ENCODE assay signal across 14 mouse cellular contexts in genomic region chr12:84767510-84767909, GRCm38 (mm10). TPM values are rescaled to one million over a fixed set of nuclear protein-coding genes. Genes with fewer than 3 reads are reported as not detected.
DNase-seq lines count a peak whose midpoint lies in the region; ATAC-seq and TF ChIP-seq lines count a peak whose summit lies in the region.
"Had no signal": no experiment of that assay in that cellular context is flagged by ENCODE, and none has a peak within 500 bp of the region (broad histone marks: within the 10 kb centered on the region; RNA-seq: fewer than 3 reads in every experiment).

No protein-coding gene starts in this region.

- peaks cover 14% of the 10 kb centered on the region; the same call in 1 of the 2 replicates for H3K4me1 ChIP-seq in lung, embryonic 16.5 days (replicated peaks; ENCODE audit: control insufficient read depth, insufficient read depth, low read length)
- H3K4me1 ChIP-seq in intestine, postnatal 0 days (replicated peaks; ENCODE audit: control insufficient read depth, insufficient read depth, low read length) = peaks cover 3% of the 10 kb centered on the region; the same call in 1 of the 2 replicates

- ATAC-seq in lung, embryonic 16.5 days (ENCODE audit: low read depth) = no peak
- ATAC-seq in granulocyte monocyte progenitor cell, adult 5-6 weeks (replicated peaks; ENCODE audit: poor library complexity, severe bottlenecking) = peak; percentile 74
- ATAC-seq in intestine, postnatal 0 days = no peak
- ATAC-seq: forebrain, embryonic 13.5 days; intestine, embryonic 16.5 days; midbrain, embryonic 16.5 days had no signal

- peak overlapping the region; percentile 57 for H3K27ac ChIP-seq in lung, embryonic 16.5 days (ENCODE audit: low read length)
- H3K27ac ChIP-seq in intestine, postnatal 0 days (ENCODE audit: low read depth, low read length) = no peak overlapping the region
- H3K27ac ChIP-seq: forebrain, embryonic 13.5 days; heart, embryonic 15.5 days; hindbrain, embryonic 12.5 days; neural tube, embryonic 13.5 days had no signal

- H3K4me3 ChIP-seq in lung, embryonic 16.5 days (ENCODE audit: low read length) = peak overlapping the region; percentile 2; the same call in 1 of the 2 replicates
- H3K4me3 ChIP-seq in intestine, postnatal 0 days (ENCODE audit: low read depth, low read length) = no peak overlapping the region
- H3K4me3 ChIP-seq: forebrain, embryonic 13.5 days; heart, embryonic 15.5 days; hindbrain, embryonic 12.5 days; neural tube, embryonic 13.5 days had no signal

- no peak for DNase-seq in lung, postnatal 4 days
- peak; percentile 28 for DNase-seq in T-cell, adult 2 months (ENCODE audit: low spot score)
- DNase-seq in splenic B cell, adult 2 months (ENCODE audit: low read depth, low spot score) = peak; percentile 40
- no peak for DNase-seq in left cerebral cortex, postnatal 25 days (ENCODE audit: low spot score in 2 of 2)
- DNase-seq: cerebellum, adult 2 months had no signal

- H3K36me3 ChIP-seq in lung, embryonic 16.5 days (ENCODE audit: control insufficient read depth, insufficient read depth, low read length) = peaks cover 21% of the 10 kb centered on the region
- peaks cover 2% of the 10 kb centered on the region for H3K36me3 ChIP-seq in splenic B cell, adult 2 months (ENCODE audit: control insufficient read depth, insufficient read depth, low read length, poor library complexity, severe bottlenecking)
- H3K36me3 ChIP-seq in intestine, postnatal 0 days (ENCODE audit: control insufficient read depth, insufficient read depth) = peaks cover 40% of the 10 kb centered on the region

- peak overlapping the region; percentile 11; the same call in 1 of the 2 replicates for H3K4me2 ChIP-seq in lung, embryonic 16.5 days (ENCODE audit: low read depth, low read length)
- no peak overlapping the region for H3K4me2 ChIP-seq in intestine, postnatal 0 days (replicated peaks; ENCODE audit: low read depth)
- H3K4me2 ChIP-seq: forebrain, embryonic 13.5 days; heart, embryonic 15.5 days; hindbrain, embryonic 12.5 days; neural tube, embryonic 13.5 days had no signal

- 48% methylated on average over 6 of the region's 6 CpGs for WGBS in lung, embryonic 16.5 days
- WGBS in intestine, postnatal 0 days = 66% methylated on average over 6 of the region's 6 CpGs

- H3K9ac ChIP-seq in lung, embryonic 16.5 days (ENCODE audit: low read length) = no peak overlapping the region; the same call in 1 of the 2 replicates
- no peak overlapping the region for H3K9ac ChIP-seq in intestine, postnatal 0 days (ENCODE audit: low read depth, low read length)
- H3K9ac ChIP-seq: forebrain, embryonic 13.5 days; heart, embryonic 15.5 days; hindbrain, embryonic 12.5 days; neural tube, embryonic 13.5 days had no signal

- H3K27me3 ChIP-seq in lung, embryonic 16.5 days (ENCODE audit: control insufficient read depth, insufficient read depth, low read depth, low read length) = no peaks in the 10 kb centered on the region
- no peaks in the 10 kb centered on the region for H3K27me3 ChIP-seq in splenic B cell, adult 2 months (ENCODE audit: control insufficient read depth, insufficient read depth, low read length, poor library complexity, severe bottlenecking)
- no peaks in the 10 kb centered on the region for H3K27me3 ChIP-seq in intestine, postnatal 0 days (replicated peaks; ENCODE audit: control insufficient read depth, insufficient read depth, low read length)
- H3K27me3 ChIP-seq: forebrain, embryonic 13.5 days; heart, embryonic 15.5 days; hindbrain, embryonic 12.5 days; neural tube, embryonic 13.5 days had no signal

- H3K9me3 ChIP-seq in lung, embryonic 16.5 days (ENCODE audit: control insufficient read depth, low read length) = no peaks in the 10 kb centered on the region
- no peaks in the 10 kb centered on the region for H3K9me3 ChIP-seq in intestine, postnatal 0 days (ENCODE audit: control insufficient read depth)
- H3K9me3 ChIP-seq: forebrain, embryonic 13.5 days; heart, embryonic 15.5 days; hindbrain, embryonic 12.5 days; neural tube, embryonic 13.5 days had no signal

- no peak for TF ChIP-seq CTCF in intestine, postnatal 0 days (IDR thresholded peaks at IDR 0.05; ENCODE audit: low read depth)

- intact Hi-C loops in left cerebral cortex, postnatal 25 days (cut with DNase I) = no loop called here

RNA-seq across cellular contexts. Expression of gene Npc2, which starts 5.4 kb away (rescaled TPM):
- 185 and 217 TPM in 2 replicates for polyA plus RNA-seq in lung, embryonic 16.5 days (2015; fragmentation: Nextera tagmentation; extraction: Ambion mirVana)
- total RNA-seq in granulocyte monocyte progenitor cell, adult 5-6 weeks (2014; fragmentation: Nextera tagmentation) = 127 and 145 TPM in 2 replicates
- 85.9 and 86.0 TPM in 2 replicates for total RNA-seq in granulocyte monocyte progenitor cell, adult 5-6 weeks (2017)
- total RNA-seq in left cerebral cortex, postnatal 25 days (2021) = 10 to 100 TPM; 27.3 to 32.2 TPM
- 100 and 107 TPM in 2 replicates for polyA plus RNA-seq in intestine, postnatal 0 days (2015; fragmentation: Nextera tagmentation; extraction: Ambion mirVana)

RNA-seq across cellular contexts. Expression of gene Isca2, which starts 5.5 kb away (rescaled TPM):
- 133 and 148 TPM in 2 replicates for polyA plus RNA-seq in lung, embryonic 16.5 days (2015; fragmentation: Nextera tagmentation; extraction: Ambion mirVana)
- 81.7 and 107 TPM in 2 replicates for total RNA-seq in granulocyte monocyte progenitor cell, adult 5-6 weeks (2014; fragmentation: Nextera tagmentation)
- total RNA-seq in granulocyte monocyte progenitor cell, adult 5-6 weeks (2017) = 58.6 and 66.2 TPM in 2 replicates
- total RNA-seq in left cerebral cortex, postnatal 25 days (2021) = 10 to 100 TPM; 51.5 to 61.1 TPM
- polyA plus RNA-seq in intestine, postnatal 0 days (2015; fragmentation: Nextera tagmentation; extraction: Ambion mirVana) = 104 and 119 TPM in 2 replicates

Comparison
In these comparisons a context has a peak if more than half of its experiments do, and no peak if none do; other contexts are left out.
1. DNase-seq: peak in T-cell, adult 2 months (single experiment) and splenic B cell, adult 2 months (single experiment); none in lung, postnatal 4 days (0 of 2) and left cerebral cortex, postnatal 25 days (0 of 2).